Mouse (Mus musculus): ENCODE measurements around the gene Prss56. TPM values are rescaled to one million over a fixed set of nuclear protein-coding genes. Genes with fewer than 3 reads are reported as not detected.

Prss56 gene
- polyA plus RNA-seq (2012; rRNA removed) (0.17 and 0.18 TPM in 2 replicates), polyA plus RNA-seq (2014; fragmentation: Nextera tagmentation; extraction: Ambion mirVana) (0.22 TPM in 1 of 2 replicates, not detected in the other)

DNA sequence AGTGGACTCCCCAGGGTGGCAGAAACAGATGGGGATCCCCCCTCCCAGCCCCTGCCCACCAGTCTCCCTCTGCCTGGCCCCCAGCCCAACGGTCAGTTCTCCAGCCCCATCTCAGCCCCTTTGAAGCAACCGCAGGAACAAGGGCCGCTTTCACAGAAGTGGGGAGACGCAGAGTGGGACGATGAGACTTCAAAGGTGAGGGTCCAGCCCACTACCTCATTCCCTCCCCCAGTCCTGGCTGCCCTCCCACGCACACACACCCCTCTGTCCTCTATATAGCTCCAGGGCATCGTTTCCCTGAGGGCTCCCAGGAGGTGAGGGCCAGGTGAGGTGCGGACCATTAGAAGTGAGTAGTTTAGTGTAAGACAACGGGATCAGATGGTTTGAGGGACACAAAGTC is at the start of gene Prss56:
Gene Prss56 (plus strand): TSS at position 301 of the 400 bp plus-strand sequence.
- ATAC-seq (ENCODE audit: low FRiP score, low read depth) (no peak), DNase-seq (ENCODE audit: low spot score) (no peak)
- Histone ChIP-seq H3K9me3 (ENCODE audit: control insufficient read depth, low read length) (no peaks in the 10 kb centered on the region), H3K4me3 (replicated peaks; ENCODE audit: low read length) (no peak within 1 kb of the TSS), H3K27ac (replicated peaks; ENCODE audit: low read depth, low read length) (no peak within 1 kb of the TSS), H3K4me2 (replicated peaks; ENCODE audit: low read depth, low read length, severe bottlenecking) (no peak within 1 kb of the TSS), H3K9ac (ENCODE audit: low read depth, low read length, severe bottlenecking) (no peak within 1 kb of the TSS), H3K36me3 (ENCODE audit: control insufficient read depth, insufficient read depth, low read length) (no peaks in the 10 kb centered on the region), H3K4me1 (ENCODE audit: control insufficient read depth, insufficient read depth, low read length) (0 out of 2 replicates have a peak, but pooled peaks cover 3% of the 10 kb centered on the region), H3K27me3 (ENCODE audit: control insufficient read depth, insufficient read depth, low read length) (peaks cover 45% of the 10 kb centered on the region)
- TF ChIP-seq POLR2A (IDR thresholded peaks at IDR 0.05; ENCODE audit: borderline replicate concordance, extremely low read depth, insufficient read depth, insufficient read length) = no peak
- WGBS = 40% methylated on average over 9 of the region's 9 CpGs

DNA sequence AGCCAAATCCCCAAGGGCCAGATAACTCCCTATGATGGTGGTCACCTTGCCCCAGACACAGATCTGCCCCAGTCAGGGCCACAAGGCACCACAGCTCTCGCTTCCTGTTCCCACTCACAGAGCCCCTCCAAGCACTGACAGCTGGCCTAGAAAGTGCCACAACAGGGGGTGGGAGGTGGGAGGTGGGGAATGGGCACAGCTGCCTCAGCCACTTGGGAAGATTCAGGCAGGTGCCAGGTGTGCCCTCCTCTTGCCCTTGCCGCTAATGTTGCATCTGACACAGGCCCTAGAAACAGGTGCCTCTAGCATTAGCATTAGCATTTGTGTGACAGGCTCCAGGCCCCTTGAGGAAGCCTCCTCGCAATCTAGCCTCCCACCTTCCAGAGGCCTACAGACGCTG is 41.6 kb upstream of the Prss56 start:
- no peak for TF ChIP-seq POLR2A (IDR thresholded peaks at IDR 0.05; ENCODE audit: borderline replicate concordance, extremely low read depth, insufficient read depth, insufficient read length)
- Histone ChIP-seq H3K27me3 (ENCODE audit: control insufficient read depth, insufficient read depth, low read length) (no peaks in the 10 kb centered on the region), H3K4me3 (replicated peaks; ENCODE audit: low read length) (no peak overlapping the region), H3K36me3 (ENCODE audit: control insufficient read depth, insufficient read depth, low read length) (no peaks in the 10 kb centered on the region), H3K9ac (ENCODE audit: low read depth, low read length, severe bottlenecking) (no peak overlapping the region), H3K27ac (replicated peaks; ENCODE audit: low read depth, low read length) (no peak overlapping the region), H3K4me2 (replicated peaks; ENCODE audit: low read depth, low read length, severe bottlenecking) (no peak overlapping the region), H3K9me3 (ENCODE audit: control insufficient read depth, low read length) (no peaks in the 10 kb centered on the region), H3K4me1 (ENCODE audit: control insufficient read depth, insufficient read depth, low read length) (no peaks in the 10 kb centered on the region)
- no peak for ATAC-seq (ENCODE audit: low FRiP score, low read depth)
- 66% methylated on average over 4 of the region's 4 CpGs for WGBS
- DNase-seq (ENCODE audit: low spot score) = no peak

DNA sequence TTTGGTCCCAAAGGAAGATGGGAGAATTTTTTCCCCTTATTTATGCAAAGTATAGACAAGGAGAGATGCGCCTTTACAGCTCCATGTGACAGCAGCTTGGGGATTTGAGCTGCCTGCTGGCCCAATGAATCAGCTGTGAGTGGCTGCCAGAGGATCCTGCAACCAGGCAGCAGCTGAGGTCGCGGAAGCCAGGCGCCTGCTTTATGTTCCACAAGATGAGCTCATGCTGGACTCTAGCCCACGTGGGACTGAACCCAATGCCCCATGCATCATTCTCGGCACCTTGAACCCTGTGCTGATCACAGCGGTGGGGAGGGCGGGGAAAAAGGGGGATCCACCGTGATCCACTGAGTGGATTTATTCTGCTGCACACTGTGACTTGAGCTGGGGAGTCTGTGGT is 40.7 kb upstream of the Prss56 start:
- no peaks in the 10 kb centered on the region for H3K36me3 ChIP-seq (ENCODE audit: control insufficient read depth, insufficient read depth, low read length)
- WGBS = 62% methylated on average over 9 of the region's 9 CpGs
- no peak overlapping the region for H3K9ac ChIP-seq (ENCODE audit: low read depth, low read length, severe bottlenecking)
- H3K4me1 ChIP-seq (ENCODE audit: control insufficient read depth, insufficient read depth, low read length) = no peaks in the 10 kb centered on the region
- no peak for ATAC-seq (ENCODE audit: low FRiP score, low read depth)
- H3K4me3 ChIP-seq (replicated peaks; ENCODE audit: low read length) = no peak overlapping the region
- DNase-seq (ENCODE audit: low spot score) = no peak
- no peak for TF ChIP-seq POLR2A (IDR thresholded peaks at IDR 0.05; ENCODE audit: borderline replicate concordance, extremely low read depth, insufficient read depth, insufficient read length)
- no peak overlapping the region for H3K4me2 ChIP-seq (replicated peaks; ENCODE audit: low read depth, low read length, severe bottlenecking)
- no peaks in the 10 kb centered on the region for H3K27me3 ChIP-seq (ENCODE audit: control insufficient read depth, insufficient read depth, low read length)
- no peak overlapping the region for H3K27ac ChIP-seq (replicated peaks; ENCODE audit: low read depth, low read length)
- H3K9me3 ChIP-seq (ENCODE audit: control insufficient read depth, low read length) = no peaks in the 10 kb centered on the region

DNA sequence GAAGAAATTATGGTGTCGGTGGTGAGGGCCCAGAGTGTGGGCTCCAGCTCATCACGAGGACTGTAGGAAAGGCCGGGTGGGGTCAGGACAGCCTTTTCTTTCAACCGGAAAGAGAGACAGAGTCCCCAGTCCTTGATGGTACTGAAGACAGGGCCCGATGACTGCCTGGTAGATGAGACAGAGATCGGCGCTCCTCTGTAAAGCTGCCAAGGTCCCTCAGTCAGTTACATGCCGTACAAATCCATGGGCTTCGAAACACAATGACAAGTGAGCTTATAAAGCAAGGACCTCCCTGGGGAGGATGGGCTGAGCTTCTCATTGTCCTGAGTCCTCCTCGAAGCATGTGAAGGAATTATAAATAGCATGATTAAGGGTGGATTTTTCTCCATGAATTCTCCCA is 40.0 kb upstream of the Prss56 start:
- Histone ChIP-seq H3K9ac (ENCODE audit: low read depth, low read length, severe bottlenecking) (no peak overlapping the region), H3K4me1 (ENCODE audit: control insufficient read depth, insufficient read depth, low read length) (no peaks in the 10 kb centered on the region), H3K27me3 (ENCODE audit: control insufficient read depth, insufficient read depth, low read length) (no peaks in the 10 kb centered on the region), H3K4me3 (replicated peaks; ENCODE audit: low read length) (no peak overlapping the region), H3K9me3 (ENCODE audit: control insufficient read depth, low read length) (no peaks in the 10 kb centered on the region), H3K4me2 (replicated peaks; ENCODE audit: low read depth, low read length, severe bottlenecking) (no peak overlapping the region), H3K36me3 (ENCODE audit: control insufficient read depth, insufficient read depth, low read length) (no peaks in the 10 kb centered on the region), H3K27ac (replicated peaks; ENCODE audit: low read depth, low read length) (no peak overlapping the region)
- no peak for ATAC-seq (ENCODE audit: low FRiP score, low read depth)
- WGBS = 95% methylated on average over 10 of the region's 10 CpGs
- no peak for DNase-seq (ENCODE audit: low spot score)
- TF ChIP-seq POLR2A (IDR thresholded peaks at IDR 0.05; ENCODE audit: borderline replicate concordance, extremely low read depth, insufficient read depth, insufficient read length) = no peak

DNA sequence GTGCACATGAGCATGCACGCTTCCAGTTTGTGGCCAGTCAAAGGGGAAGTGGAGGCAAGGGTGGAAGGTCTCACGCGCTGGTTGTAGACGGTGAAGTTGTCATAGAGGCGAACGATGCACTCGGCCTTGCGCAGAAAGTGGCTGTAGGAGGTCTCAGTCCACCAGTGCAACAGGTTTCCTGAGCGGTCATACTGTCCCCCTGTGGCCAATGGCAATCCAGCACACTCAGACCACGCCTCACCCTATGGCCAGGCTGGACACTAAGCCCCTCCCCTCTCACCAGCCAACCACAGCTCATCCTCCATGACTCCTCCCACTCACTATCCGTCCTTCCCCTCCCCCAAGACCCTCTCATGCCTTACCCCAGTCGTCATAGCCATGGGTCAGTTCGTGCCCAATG is 33.7 kb upstream of the Prss56 start:
- Histone ChIP-seq H3K36me3 (ENCODE audit: control insufficient read depth, insufficient read depth, low read length) (no peaks in the 10 kb centered on the region), H3K4me1 (ENCODE audit: control insufficient read depth, insufficient read depth, low read length) (0 out of 2 replicates have a peak, but pooled peaks cover 6% of the 10 kb centered on the region), H3K27ac (replicated peaks; ENCODE audit: low read depth, low read length) (no peak overlapping the region), H3K4me3 (replicated peaks; ENCODE audit: low read length) (no peak overlapping the region), H3K4me2 (replicated peaks; ENCODE audit: low read depth, low read length, severe bottlenecking) (no peak overlapping the region), H3K27me3 (ENCODE audit: control insufficient read depth, insufficient read depth, low read length) (peaks cover 51% of the 10 kb centered on the region), H3K9me3 (ENCODE audit: control insufficient read depth, low read length) (no peaks in the 10 kb centered on the region), H3K9ac (ENCODE audit: low read depth, low read length, severe bottlenecking) (no peak overlapping the region)
- TF ChIP-seq POLR2A (IDR thresholded peaks at IDR 0.05; ENCODE audit: borderline replicate concordance, extremely low read depth, insufficient read depth, insufficient read length) = no peak
- ATAC-seq (ENCODE audit: low FRiP score, low read depth) = no peak
- 27% methylated on average over 13 of the region's 13 CpGs for WGBS
- DNase-seq (ENCODE audit: low spot score) = no peak

DNA sequence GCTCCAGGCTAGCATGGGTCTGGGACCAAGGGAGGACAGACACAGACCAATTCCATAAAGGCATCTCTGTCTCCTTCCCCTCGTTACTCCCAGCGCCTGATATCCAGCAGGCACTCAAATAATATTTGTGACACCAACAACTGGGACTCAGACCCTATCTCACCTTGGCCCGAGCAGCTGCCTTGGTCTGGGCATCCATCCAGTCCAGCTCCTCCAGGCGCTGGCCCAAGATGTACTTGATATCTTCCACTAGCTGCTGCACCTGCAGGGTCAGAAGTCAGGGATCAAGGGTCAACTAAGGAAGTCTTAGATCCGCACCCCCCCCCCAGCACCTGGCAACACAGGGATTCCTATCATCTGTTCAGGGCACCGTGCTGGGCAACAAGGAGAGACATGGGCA is 31.8 kb upstream of the Prss56 start:
- Histone ChIP-seq H3K4me3 (replicated peaks; ENCODE audit: low read length) (no peak overlapping the region), H3K9me3 (ENCODE audit: control insufficient read depth, low read length) (no peaks in the 10 kb centered on the region), H3K36me3 (ENCODE audit: control insufficient read depth, insufficient read depth, low read length) (no peaks in the 10 kb centered on the region), H3K27me3 (ENCODE audit: control insufficient read depth, insufficient read depth, low read length) (peaks cover 69% of the 10 kb centered on the region), H3K27ac (replicated peaks; ENCODE audit: low read depth, low read length) (no peak overlapping the region), H3K4me2 (replicated peaks; ENCODE audit: low read depth, low read length, severe bottlenecking) (no peak overlapping the region), H3K4me1 (ENCODE audit: control insufficient read depth, insufficient read depth, low read length) (peaks cover 10% of the 10 kb centered on the region; the same call in 1 of the 2 replicates), H3K9ac (ENCODE audit: low read depth, low read length, severe bottlenecking) (no peak overlapping the region)
- TF ChIP-seq POLR2A (IDR thresholded peaks at IDR 0.05; ENCODE audit: borderline replicate concordance, extremely low read depth, insufficient read depth, insufficient read length) = no peak
- ATAC-seq (ENCODE audit: low FRiP score, low read depth) (no peak), DNase-seq (ENCODE audit: low spot score) (no peak)
- WGBS = 81% methylated on average over 6 of the region's 6 CpGs

Measured in limb, embryonic 14.5 days (tissue).